Mouse (Mus musculus) kidney, adult 11 months (tissue): ENCODE results near the gene Tubgcp6.

Source experiments
- DNase-seq: peaks from one replicate; pipeline ENCODE4 v3.0.0; 2022

Tubgcp6 gene

DNA sequence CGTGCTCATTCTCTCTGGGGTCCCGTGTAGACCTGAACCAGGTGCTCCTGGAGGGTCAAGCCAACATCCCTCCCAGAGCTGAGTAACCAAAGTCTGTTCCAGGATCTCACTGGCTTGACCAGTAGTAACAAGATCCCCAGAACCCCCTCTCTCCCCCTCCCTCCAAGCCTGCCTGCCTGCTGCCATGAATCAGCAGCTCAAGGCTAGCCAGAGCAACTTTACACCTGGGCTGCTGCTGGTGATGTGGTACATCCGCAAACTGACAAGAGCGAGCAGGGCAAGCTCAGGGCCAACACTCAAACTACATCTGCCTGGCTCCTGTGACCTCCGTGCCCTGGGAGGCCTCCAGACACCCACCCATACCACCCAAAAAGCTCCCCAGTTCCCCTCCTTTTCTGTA lies 18.5 kb upstream of the Tubgcp6 start:
- no peak for DNase-seq

- peak; percentile 59 for DNase-seq
Measured at GRCm38 (mm10) chr15:89140659-89141252, 17.8 kb upstream of the Tubgcp6 start, which contains the start of gene Mapk12. TSS of gene Mapk12 (minus strand) at chr15:89140703.

DNA sequence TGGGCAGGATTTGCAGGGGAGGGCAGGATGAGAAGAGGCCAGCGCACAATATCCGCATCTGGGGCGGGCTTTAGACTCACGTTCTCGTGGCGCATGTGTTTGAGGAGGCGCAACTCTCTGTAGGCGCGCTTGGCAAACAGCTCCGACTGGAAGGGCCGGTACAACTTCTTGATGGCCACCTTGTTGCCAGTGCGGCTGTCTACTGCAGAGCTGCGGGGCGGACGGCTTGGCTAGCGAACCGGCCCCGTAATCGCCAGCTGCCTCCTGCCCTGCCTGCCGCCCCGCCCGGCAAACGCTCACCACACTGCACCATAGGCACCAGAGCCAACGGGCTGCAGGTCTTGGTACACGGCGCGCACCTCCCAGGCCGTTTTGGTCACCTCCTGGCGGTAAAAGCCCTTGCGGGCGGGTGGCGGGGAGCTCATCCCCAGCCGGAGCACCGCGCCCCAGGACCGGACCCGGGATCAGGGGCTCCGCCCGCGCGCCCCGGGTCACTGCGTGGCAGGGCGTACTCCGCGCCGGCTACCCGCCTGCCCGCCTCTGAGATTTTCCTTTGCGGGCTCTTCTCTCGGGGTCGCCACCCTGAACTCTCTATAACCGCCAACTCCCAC lies 17.2 kb upstream of the Tubgcp6 start:
- peak; percentile 56 for DNase-seq

DNA sequence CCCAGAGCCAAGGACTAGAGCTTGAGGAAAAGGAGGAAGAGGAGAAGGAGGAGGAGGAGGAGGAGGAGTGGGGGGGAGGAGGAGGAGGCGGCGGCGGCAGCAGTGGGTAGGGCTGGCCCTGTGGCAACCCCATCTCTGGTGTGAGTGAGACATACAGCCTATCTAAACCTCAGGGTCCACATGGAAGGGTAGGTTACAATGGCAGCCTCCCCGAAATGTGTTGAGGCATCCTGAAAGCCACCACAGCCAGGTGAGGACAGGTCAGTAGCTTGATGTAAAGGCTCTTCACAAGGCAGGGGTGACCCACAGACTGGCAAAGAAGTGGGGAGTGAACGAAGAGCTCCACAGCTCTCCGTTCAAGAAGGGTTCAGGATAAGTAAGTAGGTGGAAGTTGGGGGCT lies 15.6 kb upstream of the Tubgcp6 start:
- DNase-seq = no peak

DNA sequence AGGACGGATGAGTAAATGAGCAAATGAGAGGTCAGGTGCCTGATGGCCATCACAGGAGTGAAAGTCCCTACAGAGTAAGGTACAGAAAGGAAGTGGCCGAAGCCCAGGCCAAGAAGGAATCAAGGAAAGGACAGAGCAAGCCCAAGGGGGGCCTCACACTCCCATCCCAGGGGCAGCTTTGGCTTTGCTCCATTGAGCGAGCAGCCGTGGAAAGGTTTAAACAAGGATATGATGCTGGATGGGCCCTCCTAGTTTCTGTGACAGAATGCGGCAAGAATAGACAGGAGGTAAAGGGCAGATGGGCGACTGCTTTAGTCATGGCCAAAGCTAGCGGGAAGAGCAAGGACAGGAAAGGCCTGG lies 15.1 kb upstream of the Tubgcp6 start:
- DNase-seq = no peak

DNA sequence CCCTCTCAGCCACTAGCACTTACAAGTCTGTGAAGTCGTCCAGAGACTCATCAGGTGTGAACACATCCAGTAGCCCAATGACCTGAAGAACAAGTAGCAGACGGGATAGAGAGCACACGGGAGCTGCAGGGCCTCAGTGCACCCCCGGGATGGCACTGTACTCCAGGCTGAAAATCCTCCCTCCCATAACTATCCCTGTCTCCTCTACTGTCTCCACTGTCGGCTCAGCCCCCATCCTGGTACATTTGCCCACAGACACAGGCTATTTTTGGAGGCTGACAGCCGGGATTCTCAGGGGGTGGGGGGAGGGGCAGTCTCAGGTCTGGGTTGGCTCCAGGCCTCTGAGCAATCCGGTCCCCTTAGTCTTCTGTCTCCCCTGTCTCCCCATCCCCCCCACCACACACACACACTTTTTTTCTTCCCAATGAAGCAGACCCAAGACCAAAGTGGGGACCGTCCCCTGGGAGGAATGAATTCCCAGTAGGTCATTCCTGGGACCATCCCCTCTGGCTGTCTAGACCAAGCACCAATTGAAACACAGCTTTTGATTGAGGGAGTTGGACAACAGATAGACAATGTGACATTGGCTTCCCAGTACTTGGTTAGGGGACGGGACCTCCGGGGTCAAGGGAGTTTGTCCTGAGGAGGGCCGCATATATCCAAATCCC lies 14.6 kb upstream of the Tubgcp6 start:
- no peak for DNase-seq

GRCm38 (mm10) chr15:89136461-89137155 lies 13.7 kb upstream of the Tubgcp6 start:
- DNase-seq = no peak

DNA sequence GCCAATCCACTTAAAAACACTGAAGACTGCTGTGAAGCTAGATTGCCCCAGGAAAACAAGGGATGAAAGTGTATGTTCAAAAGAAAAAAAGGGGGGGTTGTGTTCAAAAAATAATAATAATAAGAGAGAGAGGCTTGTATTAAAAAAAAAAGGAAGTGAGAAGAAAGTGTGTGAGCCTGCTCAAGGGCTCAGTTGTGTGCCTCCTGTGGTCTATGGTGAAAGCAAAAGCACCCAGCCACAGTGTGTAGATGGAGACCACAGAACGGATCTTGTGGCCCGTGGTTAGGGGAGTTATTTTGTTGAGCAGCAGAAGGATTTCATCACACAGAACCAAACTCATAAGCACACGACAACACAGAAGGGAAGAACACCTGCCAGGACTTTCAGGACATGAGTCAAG lies 8.4 kb upstream of the Tubgcp6 start:
- no peak for DNase-seq

DNA sequence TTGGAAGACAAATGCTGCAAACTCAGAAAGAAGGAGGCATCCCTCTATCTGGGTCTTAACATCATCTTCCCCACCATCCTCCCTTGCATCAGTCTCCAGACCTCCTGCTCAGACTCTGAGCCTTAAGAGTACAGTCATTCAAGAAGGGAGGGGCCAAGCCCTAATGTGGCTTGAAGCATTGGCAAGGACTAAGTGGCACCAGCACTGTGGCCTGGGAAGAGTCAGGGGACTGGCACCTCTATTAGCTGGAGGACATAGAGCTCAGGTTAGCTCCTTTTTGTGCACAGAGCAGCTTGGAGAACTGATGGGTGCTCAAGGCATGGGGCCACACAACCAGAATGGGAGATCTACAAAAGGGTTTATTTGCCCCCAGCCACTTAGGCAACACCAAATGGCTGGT lies 7.3 kb upstream of the Tubgcp6 start:
- DNase-seq = no peak

DNA sequence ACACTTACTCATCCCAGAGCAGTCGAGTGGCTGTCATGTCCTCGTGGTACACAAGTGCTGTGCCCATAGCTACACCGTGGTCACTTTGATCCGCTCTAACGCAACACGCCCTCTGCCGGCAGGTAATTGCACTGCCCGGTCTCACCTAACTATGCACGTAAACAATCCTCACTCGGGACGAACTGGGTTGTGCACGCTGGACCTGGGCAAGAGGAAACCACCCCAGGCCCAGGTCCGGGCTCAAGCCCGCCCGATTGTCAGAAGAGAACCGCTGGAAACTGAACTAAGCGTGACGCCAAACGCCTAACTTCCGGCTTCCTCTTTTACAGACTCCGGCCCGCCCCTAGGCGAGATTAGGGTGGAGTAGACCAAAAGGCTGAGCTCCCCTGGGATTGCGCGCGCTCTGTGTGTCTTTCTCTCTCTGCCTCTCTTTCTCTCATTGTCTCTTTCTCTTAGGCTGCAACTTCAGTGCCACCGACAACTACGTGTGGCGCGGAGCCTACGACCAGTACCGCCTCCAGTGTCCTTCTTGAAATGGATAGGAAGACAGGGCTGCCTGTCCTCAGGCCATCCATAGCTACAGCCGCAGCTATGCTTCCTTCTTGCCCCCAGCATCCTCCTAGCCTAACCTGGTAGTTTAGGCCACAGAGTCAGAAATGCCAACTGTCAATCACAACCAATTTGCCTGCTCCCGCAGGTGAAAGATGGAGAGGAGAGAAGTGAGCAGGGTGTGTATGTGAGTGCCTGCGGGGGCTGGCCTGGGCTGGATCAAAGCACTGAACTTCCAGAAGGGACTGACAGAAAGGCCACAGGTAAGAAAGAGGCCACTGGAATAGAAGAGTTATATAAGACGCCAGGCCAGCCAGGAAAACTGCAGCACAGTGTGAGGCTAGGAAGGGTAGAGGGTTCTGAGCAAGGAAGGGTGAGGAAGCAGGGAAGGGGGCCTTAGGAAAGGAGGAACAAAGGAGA lies 5.8 kb upstream of the Tubgcp6 start, which contains the start of gene Hdac10:
Gene Hdac10 (minus strand): TSS at position 319 of the 969 bp plus-strand sequence.
- DNase-seq = peak; percentile 88

GRCm38 (mm10) chr15:89127364-89127940 lies 4.5 kb upstream of the Tubgcp6 start:
- DNase-seq = no peak

DNA sequence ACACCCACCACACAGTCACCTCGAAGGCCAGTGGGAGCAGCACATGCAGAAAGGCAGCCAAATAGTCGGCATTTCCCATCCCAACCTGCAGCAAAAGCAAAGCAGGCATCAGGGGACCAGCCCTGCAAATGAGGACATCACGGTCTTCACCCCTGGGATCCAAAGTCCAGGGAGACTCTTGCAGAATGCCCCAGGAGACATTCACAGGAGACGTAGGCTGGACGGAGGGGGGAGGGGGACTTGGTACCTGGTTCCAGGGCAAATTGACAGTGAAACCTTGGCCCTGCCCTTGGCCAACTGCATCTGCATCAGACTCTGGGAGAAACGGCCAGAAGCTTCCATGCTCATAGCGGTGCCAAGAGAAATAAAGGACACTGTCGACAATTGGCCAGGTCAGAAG lies 3.7 kb upstream of the Tubgcp6 start:
- peak; percentile 48 for DNase-seq

GRCm38 (mm10) chr15:89125351-89125750 lies 2.4 kb upstream of the Tubgcp6 start:
- no peak for DNase-seq

- DNase-seq = no peak
Measured at GRCm38 (mm10) chr15:89124312-89124711, 1.4 kb upstream of the Tubgcp6 start.

DNA sequence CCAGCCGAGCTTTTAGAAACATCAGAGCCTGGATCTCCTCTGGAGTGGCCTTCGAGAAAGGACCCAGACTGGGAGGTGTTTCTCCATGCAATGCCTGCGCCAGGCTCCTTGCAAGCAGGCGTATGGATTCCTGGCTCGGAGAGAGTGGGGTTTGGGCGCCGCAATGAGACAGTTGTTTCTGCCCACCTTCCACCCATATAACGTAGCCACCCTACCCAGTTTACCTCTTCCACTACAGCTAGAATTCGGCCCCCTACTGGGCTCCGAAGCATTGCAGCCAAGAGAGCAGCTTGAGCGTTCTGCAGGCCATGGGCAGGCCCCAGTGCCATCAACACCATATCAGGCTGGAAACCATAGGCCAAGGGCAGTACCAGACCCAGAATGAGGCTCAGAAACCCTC lies 683 bp upstream of the Tubgcp6 start:
- no peak for DNase-seq

DNA sequence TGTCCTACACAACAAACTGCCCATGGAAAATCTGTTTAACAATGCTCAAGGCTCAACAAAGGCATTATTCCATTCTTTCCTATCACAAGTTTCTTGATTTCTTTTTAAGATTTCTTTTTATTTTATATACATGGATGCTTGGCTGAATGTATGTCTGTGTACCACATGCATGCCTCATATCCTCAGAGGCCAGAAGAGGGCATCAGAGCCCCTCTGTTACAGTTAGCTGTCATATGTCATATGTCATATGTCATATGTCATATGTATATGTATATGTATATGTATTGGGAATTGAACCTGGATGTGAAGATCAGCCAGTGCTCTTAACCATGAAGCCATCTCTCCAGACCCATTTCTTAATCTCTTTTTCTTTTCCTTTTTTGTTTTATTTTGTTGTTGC lies 4.9 kb downstream of the Tubgcp6 start:
- DNase-seq = no peak

DNA sequence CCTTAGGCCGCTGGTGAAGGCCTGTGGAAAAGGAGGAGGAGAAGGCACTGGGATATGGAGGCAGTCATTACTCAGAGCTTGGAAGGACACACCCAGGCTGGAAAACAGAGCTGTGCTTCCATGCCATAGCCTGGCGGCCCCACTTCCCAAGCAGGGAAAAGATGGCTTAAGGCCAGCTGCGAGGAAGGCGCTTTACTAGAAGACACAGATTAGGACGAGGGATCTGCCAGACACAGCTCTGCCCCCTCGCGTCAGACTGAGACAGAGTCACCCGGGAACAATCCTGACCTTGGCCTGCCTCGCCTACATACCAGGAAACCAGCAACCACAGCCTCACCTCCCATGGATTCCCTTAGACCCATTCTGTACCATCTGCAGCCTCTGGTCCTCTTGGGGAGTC lies 12.8 kb downstream of the Tubgcp6 start:
- no peak for DNase-seq

- DNase-seq = no peak
Measured at GRCm38 (mm10) chr15:89106976-89107375, 15.9 kb downstream of the Tubgcp6 start.

GRCm38 (mm10) chr15:89106073-89106472 lies 16.8 kb downstream of the Tubgcp6 start:
- DNase-seq = no peak

DNA sequence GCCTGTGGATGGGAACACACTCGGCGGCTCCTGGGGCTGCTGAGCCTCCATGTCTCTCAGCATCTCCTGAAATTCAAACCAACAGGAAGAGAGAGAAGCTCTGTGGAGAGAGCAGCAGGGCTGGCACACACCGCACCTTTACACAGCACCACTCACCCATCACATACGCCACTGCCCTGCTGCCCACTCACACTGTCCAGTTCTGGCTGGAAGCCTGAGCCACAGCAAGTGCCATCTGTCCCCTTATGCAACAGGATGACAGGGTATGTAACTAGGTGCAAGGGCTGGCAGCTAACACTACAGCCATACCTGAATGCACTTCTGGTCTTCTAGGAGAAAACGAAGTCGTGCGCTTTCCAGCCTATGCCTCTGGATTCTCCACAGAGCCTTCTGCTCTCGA lies 18.5 kb downstream of the Tubgcp6 start:
- no peak for DNase-seq

GRCm38 (mm10) chr15:89103921-89104320 lies 19.0 kb downstream of the Tubgcp6 start:
- no peak for DNase-seq

DNA sequence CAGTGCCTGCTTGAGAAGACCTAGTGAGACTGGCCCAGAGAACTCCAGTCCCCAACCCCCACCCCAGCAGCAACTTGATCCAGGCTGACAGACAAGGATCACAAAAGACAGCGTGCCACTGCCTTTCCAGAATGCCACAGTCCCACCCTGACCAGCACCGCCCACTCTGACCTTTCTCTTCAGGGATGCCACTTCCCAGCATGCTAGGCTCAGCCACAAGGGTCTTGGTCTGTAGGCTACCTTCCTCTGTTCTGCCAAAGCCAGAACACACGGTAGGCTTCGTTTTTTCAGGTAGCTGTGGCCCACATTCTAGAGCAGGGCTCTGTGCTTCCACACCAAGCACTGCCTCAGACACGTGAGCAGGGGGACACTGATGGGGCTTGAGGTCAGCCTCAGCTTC lies 20.3 kb downstream of the Tubgcp6 start:
- no peak for DNase-seq
